Mouse (Mus musculus): ENCODE data around the gene Arhgap44.

GRCm38 (mm10) chr11:65050819-65051218 lies 111.9 kb downstream of the Arhgap44 start:
- TF ChIP-seq CTCF (IDR thresholded peaks at IDR 0.05; ENCODE audit: extremely low read depth, insufficient read length, insufficient replicate concordance, low read depth, low read length) (no peak), POLR2A (IDR thresholded peaks at IDR 0.05; ENCODE audit: low read depth, low read length) (no peak)
